Mouse (Mus musculus) left cerebral cortex, adult 2 months (tissue): ENCODE measurements around the gene Prdm1. TPM values are rescaled to one million over a fixed set of nuclear protein-coding genes. Genes with fewer than 3 reads are reported as not detected.
A peak's percentile ranks its signal among the peaks of the same experiment; 100 is the strongest.

Experiments used
- DNase-seq, 2 experiments: peaks; one replicate each; pipeline ENCODE4 v3.0.0; 2021 to 2022; ENCODE audit warnings: low spot score in 2 of 2, mixed read lengths in 1 of 2; ENCODE audit errors: extremely low spot score in 1 of 2
- H3K27ac ChIP-seq: fragments of 200-600 bp; 2 replicates; pipeline ENCODE4 v1.8.1; 2022
- H3K4me3 ChIP-seq: fragments of 200-600 bp; 2 replicates; pipeline ENCODE4 v1.8.1; 2022
- CTCF ChIP-seq: fragments of 200-600 bp; IDR thresholded peaks from 2 replicates; pipeline ENCODE4 v1.8.1; 2022; ENCODE audit warnings: antibody characterized with exemption, mild to moderate bottlenecking, moderate library complexity
- intact Hi-C: fragments of 180-260 bp; cut with DNase I; formaldehyde crosslinking; loops from one replicate; pipeline ENCODE4 v1.15.1; 2025
- long read RNA-seq, 2 experiments: library from polyadenylated mRNA; stranded (forward); transcript quantifications; one replicate each; pipeline ENCODE4 v2.0.0; 2021; ENCODE audit warnings: borderline mapping rate in 2 of 2
- total RNA-seq, 2 experiments: library from RNA; stranded (reverse); gene quantifications; 2 replicates each; pipeline ENCODE4 v1.2.3; 2021

Gene Prdm1
- under 1 TPM; 0.93 to 0.94 TPM for total RNA-seq
- long read RNA-seq, experiment 1, result 0 reads
- long read RNA-seq, experiment 2, full-length matches to known transcripts, result 1 of 1 reads
- long read RNA-seq, experiment 2, partial matches to known transcripts, result 0 of 1 reads
- long read RNA-seq, experiment 2, other reads (novel, unspliced or antisense), result 0 of 1 reads

DNA sequence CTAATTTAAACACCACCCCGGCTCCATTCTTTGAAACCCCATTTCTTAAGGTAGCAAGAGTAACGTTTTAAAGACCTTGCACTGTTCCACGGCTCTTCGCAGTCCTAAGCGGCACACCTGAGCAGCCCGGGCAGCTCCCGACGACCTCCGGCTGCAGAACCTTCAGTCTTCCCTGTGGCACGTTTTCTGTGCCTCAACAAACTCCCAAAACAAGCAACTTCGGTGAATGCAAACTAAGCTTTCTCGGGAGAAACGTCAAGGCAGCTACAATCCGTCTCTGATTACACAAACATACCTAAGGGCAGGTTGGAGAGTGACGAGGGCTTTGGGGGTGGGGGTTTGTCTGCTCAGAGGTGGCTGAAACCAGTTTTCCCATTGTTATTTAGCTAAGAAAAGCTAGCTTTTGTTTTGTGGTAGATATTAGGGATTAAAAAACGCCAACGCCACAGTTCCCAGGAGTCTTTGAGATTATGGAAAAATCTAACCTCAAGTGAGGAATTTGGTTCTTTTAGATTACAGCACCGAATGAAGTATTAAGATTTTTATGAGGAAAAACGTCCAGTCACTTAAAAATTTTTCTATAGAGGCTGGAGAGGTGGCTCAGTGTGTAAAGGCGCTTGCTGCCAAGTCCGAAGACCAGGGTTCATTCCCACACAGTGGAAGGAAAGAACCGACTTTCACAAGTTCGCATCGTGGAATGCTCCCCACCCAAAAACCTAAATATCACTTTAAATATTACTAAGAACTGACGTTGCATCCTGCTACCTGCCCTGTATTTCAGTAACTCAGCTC lies at the start of gene Prdm1:
Gene Prdm1 (minus strand): TSS at position 211 of the 792 bp plus-strand sequence.
- no peak for TF ChIP-seq CTCF
- intact Hi-C loops, result loop anchor here (2.0 to 5.0 kb wide), 3 partner anchors 70 to 959 kb away; partner anchors contain the start of gene Lin28b
- DNase-seq, result no peak
- no peak within 1 kb of the TSS for H3K27ac ChIP-seq
- peak within 1 kb of the TSS; percentile 51 for H3K4me3 ChIP-seq

DNA sequence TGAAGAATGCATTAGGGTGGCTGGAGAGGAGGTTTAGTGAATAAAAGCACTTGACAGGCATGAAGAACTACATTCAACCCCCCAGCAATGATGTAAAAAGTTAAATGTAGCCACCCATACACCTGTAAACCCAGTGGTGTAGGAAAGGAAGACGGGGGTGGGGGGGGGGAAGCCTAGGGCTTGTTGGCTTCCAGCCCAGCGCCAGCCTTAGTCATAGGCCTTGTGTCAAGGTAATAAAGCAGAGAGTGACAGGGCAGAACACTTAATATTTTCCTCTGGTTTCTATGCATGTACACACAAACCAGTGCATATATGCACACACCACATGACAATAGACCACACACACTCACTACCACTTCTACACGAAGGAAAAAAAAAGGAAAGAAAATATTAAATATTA lies 37.7 kb upstream of the Prdm1 start:
- intact Hi-C loops, result no loop called here
- DNase-seq, result no peak

DNA sequence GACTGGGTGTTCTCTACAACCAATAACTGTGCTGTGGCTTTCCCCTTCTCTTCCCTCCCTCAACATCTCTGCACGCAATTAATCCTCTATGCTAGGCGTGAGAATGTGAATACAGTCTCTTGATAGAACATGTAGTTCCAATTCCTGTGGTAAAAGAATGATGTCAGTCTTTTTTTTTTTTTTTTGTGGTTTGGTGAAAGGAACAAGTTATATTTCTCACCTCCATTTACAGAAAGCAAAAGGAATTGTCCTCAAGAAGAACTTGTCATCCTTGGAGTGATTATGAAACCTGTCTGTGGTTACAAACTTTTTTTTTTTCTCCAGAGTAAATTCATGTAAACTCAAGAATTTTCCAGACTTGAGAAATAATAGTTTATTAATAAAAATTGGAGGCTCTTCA lies 36.8 kb upstream of the Prdm1 start:
- DNase-seq, result no peak
- intact Hi-C loops, result no loop called here
- no peak for TF ChIP-seq CTCF
- Histone ChIP-seq H3K4me3 (no peak overlapping the region), H3K27ac (no peak overlapping the region)

More for the DNA sequence above, 37.7 kb upstream of the Prdm1 start:
- no peak overlapping the region for H3K4me3 ChIP-seq
- TF ChIP-seq CTCF, result no peak
- H3K27ac ChIP-seq, result no peak overlapping the region

DNA sequence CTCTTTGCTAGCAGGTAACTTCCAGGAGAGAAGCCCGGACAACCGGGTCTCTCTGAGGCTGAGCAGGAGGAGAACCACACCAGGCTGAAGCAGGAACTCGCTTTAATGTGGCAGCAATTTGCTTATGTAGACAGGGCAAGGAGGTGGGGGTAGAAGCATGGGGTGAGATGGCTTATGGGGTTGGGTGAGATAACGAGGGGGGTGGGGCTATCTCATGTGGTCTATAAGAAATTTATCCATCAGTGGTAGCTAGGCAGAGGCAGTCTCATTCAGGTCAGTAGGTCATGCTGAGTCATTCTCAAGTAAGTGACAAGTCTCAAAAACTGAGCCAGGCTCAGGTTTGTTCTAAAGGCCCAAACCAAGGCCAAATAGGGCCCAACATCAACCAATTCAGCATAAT lies 28.5 kb upstream of the Prdm1 start:
- no peak for TF ChIP-seq CTCF
- intact Hi-C loops, result no loop called here
- no peak for DNase-seq
- Histone ChIP-seq H3K4me3 (no peak overlapping the region), H3K27ac (no peak overlapping the region)

DNA sequence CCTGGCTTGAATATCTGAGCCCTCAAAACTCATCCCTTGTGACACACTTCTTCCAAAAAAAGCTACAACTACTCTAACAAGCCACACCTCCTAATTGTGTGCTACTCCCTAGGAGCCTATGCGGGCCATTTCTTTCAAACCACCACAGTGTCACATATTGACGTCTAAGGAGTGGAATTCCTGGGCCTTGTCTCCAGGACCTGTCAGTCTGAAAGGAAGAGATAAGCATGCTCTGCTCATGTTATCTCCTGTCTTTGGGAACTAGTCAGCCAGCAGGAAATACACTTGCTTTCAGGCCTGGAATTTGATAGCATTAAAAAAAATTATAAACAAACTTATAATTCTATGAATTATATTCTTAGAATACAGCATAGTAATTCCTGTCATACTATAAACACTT lies 27.0 kb upstream of the Prdm1 start:
- no peak overlapping the region for H3K4me3 ChIP-seq
- no peak for DNase-seq
- no peak overlapping the region for H3K27ac ChIP-seq
- TF ChIP-seq CTCF, result no peak
- intact Hi-C loops, result no loop called here

DNA sequence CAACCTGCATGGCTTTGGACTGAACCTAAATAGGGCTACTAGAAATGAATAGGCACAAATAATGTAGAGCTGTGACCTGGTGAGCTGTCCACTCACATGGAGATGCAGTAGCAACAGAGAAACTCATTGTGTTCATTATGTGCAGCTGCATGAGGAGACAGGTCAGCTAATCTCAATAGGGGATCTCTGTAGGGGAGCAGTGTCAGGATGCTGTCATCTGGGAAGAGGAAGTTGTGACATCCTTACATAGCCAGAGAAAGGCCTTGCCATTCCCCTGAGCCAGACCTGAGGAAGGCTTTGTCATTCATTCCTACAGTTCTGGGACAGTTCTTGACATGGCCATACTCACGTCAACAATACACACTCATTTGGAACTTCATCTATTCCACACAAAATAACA lies 25.3 kb upstream of the Prdm1 start:
- no peak for DNase-seq
- intact Hi-C loops, result no loop called here
- TF ChIP-seq CTCF, result no peak
- Histone ChIP-seq H3K27ac (no peak overlapping the region), H3K4me3 (no peak overlapping the region)

DNA sequence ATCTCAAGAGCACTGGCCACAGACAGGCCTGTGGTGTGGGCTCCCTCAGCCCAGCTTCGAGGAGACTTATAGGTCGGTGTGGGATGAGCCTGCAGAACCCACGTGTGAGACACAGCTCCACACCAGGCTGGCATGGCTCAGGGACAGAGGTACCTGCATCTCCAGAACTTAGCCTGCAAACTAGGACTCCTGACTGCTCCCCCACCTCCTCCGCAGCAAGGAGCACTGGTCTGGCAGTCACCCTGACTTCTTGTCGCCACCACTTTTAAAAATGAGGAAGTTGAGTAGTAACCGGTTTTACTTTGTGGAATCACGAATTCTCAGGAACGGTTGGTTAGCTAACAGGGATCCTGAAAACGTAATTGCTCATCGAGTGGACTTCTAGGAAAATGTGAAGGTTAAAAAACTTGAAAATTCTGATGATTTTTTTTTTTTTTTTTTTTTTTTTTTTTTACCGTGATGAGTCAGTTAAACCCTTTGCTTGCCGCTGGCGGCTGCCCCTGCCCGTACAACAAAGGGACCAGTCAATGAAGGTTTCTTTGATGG lies 10.8 kb upstream of the Prdm1 start:
- no peak for TF ChIP-seq CTCF
- intact Hi-C loops, result no loop called here

DNA sequence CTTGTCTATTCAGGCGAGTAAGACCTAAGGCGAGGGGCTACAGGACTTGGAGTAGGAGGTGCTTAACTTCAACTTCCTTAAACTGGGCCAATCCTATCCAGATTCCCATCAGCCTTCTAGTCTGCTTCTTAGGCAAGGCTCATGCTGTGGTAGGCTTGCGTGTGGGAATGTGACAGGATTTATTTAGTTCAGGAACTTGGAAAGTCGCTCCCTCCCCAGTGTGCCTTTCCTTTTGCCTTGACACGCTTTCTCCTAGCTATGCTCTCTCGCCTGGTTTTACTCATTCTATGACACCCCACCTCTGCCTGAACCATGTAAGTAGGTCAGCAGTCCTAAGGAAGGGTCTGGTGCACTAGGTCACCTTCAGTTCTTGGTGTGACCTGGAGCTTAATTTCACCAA lies 9.8 kb upstream of the Prdm1 start:
- Histone ChIP-seq H3K27ac (no peak overlapping the region), H3K4me3 (no peak overlapping the region)
- DNase-seq, result no peak
- TF ChIP-seq CTCF, result no peak
- intact Hi-C loops, result no loop called here

More for the DNA sequence above, 10.8 kb upstream of the Prdm1 start:
- Histone ChIP-seq H3K27ac (no peak overlapping the region), H3K4me3 (no peak overlapping the region)
- no peak for DNase-seq

DNA sequence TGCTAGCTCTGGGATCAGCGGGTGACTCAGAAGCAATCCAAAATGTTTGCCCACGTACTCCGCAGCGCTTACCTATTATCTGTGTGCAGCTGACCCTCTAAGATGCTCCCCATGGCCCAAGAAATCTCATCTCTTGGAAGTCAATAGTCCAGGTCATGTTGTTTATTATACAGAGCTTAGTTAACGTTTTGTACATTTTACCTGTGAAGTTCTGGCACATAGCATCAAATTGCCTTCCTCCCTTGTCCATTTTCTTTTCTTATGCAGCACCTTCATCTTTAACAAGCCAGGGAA lies 1.7 kb upstream of the Prdm1 start:
- no peak overlapping the region for H3K27ac ChIP-seq
- H3K4me3 ChIP-seq, result peak overlapping the region; percentile 51
- DNase-seq, result no peak
- intact Hi-C loops, result no loop called here
- TF ChIP-seq CTCF, result no peak

DNA sequence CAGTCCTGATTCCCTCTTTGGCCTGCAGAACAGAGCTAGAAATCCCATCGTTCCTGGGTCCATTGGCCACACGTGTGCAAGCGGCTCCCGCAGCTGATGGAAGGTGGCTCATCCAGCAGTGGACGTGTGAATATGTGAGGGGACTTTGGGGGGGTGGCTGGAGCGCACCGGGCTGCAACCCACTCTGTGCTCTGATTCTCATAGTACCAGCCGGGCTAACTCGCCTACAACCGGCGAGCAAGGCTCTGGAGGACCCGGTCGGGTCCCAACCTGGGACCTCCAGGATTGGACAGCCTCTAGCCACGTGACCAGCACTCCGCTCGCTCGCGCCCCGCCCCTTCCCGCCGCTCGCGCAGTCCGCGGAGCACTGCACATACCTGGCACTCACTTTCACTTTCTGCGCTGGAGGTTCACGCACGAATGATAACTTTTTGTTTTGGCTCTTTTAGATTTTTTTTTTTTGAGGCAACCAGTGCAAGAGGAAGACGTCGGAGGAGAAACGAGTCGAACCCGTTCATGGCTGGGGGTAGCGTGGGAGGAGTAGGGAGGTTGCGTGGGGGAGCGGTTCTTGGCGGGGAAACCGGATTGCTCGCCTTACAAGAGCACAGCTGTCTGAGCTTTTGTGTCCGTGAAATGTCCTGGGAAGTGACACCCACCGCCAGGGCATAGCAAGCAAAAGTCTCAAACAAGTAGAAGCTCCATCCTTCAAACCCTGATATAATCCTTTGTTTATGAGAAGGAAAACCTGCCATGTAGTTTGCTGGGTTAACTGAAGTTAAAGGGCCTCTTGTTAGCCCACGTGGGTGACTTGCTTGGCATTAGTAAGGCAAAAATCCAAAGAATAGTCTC lies 1.1 kb upstream of the Prdm1 start:
- no peak for TF ChIP-seq CTCF

DNA sequence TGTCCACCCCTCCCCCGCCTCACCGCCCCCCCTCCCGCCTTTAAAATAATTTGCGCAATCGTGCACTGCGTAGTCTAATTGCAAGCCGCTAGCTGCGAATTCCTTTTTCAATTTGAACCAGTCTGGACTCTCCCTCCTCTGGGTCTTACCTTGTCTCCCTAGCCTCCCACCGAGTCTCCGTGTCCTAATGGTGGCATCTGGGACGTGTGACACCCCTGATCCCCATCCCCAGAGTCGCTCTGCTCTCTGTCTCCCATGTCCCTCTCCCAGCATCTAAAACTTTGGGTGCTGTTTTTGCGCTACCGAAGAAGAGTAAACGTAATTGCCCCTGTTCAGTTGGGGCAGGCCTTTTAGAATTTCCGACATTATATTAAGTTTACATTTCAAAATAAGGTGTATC lies 650 bp downstream of the Prdm1 start:
- no peak for TF ChIP-seq CTCF
- no peak for DNase-seq
- no peak overlapping the region for H3K27ac ChIP-seq
- intact Hi-C loops, result loop anchor here (2.0 to 5.0 kb wide), 3 partner anchors 69 to 960 kb away; partner anchors contain the start of gene Lin28b
- no peak overlapping the region; the same call in 1 of the 2 replicates for H3K4me3 ChIP-seq

More for the DNA sequence above, 1.1 kb upstream of the Prdm1 start:
- Histone ChIP-seq H3K4me3 (peak overlapping the region; percentile 51), H3K27ac (no peak overlapping the region)
- intact Hi-C loops, result loop anchor here (2.0 to 5.0 kb wide), 3 partner anchors 71 to 958 kb away; partner anchors contain the start of gene Lin28b
- DNase-seq, result peak; percentile 40 to 63
